Mouse (Mus musculus) granulocyte monocyte progenitor cell, adult 5-6 weeks (primary cell): ENCODE measurements at regions not wholly inside any gene's neighbourhood (a gene's known extent, or its start where the extent isn't known, plus 50 kb on each side); places are given as distances from the start of the nearest gene placed in this dataset.
"Not testable (repeated sequence)": the region's sequence is repeated elsewhere in the genome, so short reads cannot be mapped to it uniquely, and the experiment has no call there.

Experiments used
- ATAC-seq: replicated peaks from 2 replicates; pipeline ENCODE4 v1.8.0; 2016; ENCODE audit warnings: mild to moderate bottlenecking, moderate TSS enrichment, inconsistent platforms; ENCODE audit not compliant: poor library complexity, severe bottlenecking

GRCm38 (mm10) chr13:16465317-16465716 lies 453.7 kb downstream of the Inhba start:
- ATAC-seq = peak; percentile 88

- ATAC-seq = no peak
These were observed 454.2 kb downstream of the Inhba start for GRCm38 (mm10) chr13:16465812-16466211.

GRCm38 (mm10) chr13:16476515-16476914 lies 464.9 kb downstream of the Inhba start:
- no peak for ATAC-seq

- ATAC-seq = no peak
These were observed 475.6 kb downstream of the Inhba start for GRCm38 (mm10) chr13:16487292-16487691.

- ATAC-seq = not testable (repeated sequence)
These were observed 479.0 kb downstream of the Inhba start for GRCm38 (mm10) chr13:16490680-16491079.

GRCm38 (mm10) chr13:16498052-16498451 lies 486.4 kb downstream of the Inhba start:
- no peak for ATAC-seq

- no peak for ATAC-seq
These were observed 501.2 kb downstream of the Inhba start for GRCm38 (mm10) chr13:16512876-16513275.

- ATAC-seq = no peak
These were observed 503.5 kb downstream of the Inhba start for GRCm38 (mm10) chr13:16515195-16515594.

- no peak for ATAC-seq
These were observed 517.4 kb downstream of the Inhba start for GRCm38 (mm10) chr13:16529036-16529435.

GRCm38 (mm10) chr13:16543771-16544170 lies 532.1 kb downstream of the Inhba start:
- ATAC-seq = no peak

- ATAC-seq = no peak
These were observed 538.4 kb downstream of the Inhba start for GRCm38 (mm10) chr13:16550060-16550459.

- ATAC-seq = no peak
These were observed 553.3 kb downstream of the Inhba start for GRCm38 (mm10) chr13:16564988-16565387.

GRCm38 (mm10) chr13:16574069-16574468 lies 562.4 kb downstream of the Inhba start:
- ATAC-seq = no peak

GRCm38 (mm10) chr13:16586286-16586685 lies 574.6 kb downstream of the Inhba start:
- no peak for ATAC-seq

GRCm38 (mm10) chr13:16619755-16620154 lies 608.1 kb downstream of the Inhba start:
- ATAC-seq = no peak

GRCm38 (mm10) chr13:16626584-16626983 lies 614.9 kb downstream of the Inhba start:
- ATAC-seq = no peak

GRCm38 (mm10) chr13:16633445-16634092 lies 621.9 kb downstream of the Inhba start:
- ATAC-seq = 0 out of 2 replicates have a peak, but pooled peaks have one; percentile 25

GRCm38 (mm10) chr13:16636251-16636650 lies 624.6 kb downstream of the Inhba start:
- no peak for ATAC-seq

- ATAC-seq = no peak
These were observed 630.2 kb downstream of the Inhba start for GRCm38 (mm10) chr13:16641611-16642449.

- no peak for ATAC-seq
These were observed 630.9 kb downstream of the Inhba start for GRCm38 (mm10) chr13:16642450-16642994.

- no peak for ATAC-seq
These were observed 633.7 kb downstream of the Inhba start for GRCm38 (mm10) chr13:16645311-16645710.
